Mouse (Mus musculus) leukemia stem cell, adult 10-12 weeks (primary cell): ENCODE data around the gene Asrgl1. TPM values are rescaled to one million over a fixed set of nuclear protein-coding genes. Genes with fewer than 3 reads are reported as not detected.

Experiments
- polyA plus RNA-seq: library from polyadenylated mRNA; stranded (reverse); fragments of >175 nt; gene quantifications from 2 replicates; pipeline ENCODE4 v1.2.3, GENCODE M21; 2012; ENCODE audit warnings: low replicate concordance

Asrgl1 gene
- polyA plus RNA-seq, result 25.5 and 77.5 TPM in 2 replicates

GRCm38 (mm10) chr19:9135512-9136331 is at the start of gene Asrgl1:
Gene Asrgl1 (minus strand): TSS chr19:9135636.

GRCm38 (mm10) chr19:9087821-9088220 is 47.6 kb downstream of the Asrgl1 start, which contains the start of gene Scgb1a1:
Gene Scgb1a1 (minus strand): TSS chr19:9087958.

Other genes starting within 250 kb of the Asrgl1 start
- gene 1810009A15Rik, start 246.8 kb downstream of the Asrgl1 start, polyA plus RNA-seq, result 12.1 and 24.9 TPM in 2 replicates
- gene Gm49416, start 246.7 kb downstream of the Asrgl1 start, polyA plus RNA-seq, result 0.92 and 16.1 TPM in 2 replicates
- gene Ints5, start 242.6 kb downstream of the Asrgl1 start, polyA plus RNA-seq, result 35.0 and 93.2 TPM in 2 replicates
- 35.8 and 36.8 TPM in 2 replicates for gene Ganab, start 237.6 kb downstream of the Asrgl1 start, polyA plus RNA-seq
- 110 and 144 TPM in 2 replicates for gene B3gat3, start 215.3 kb downstream of the Asrgl1 start, polyA plus RNA-seq
- 28.2 and 31.8 TPM in 2 replicates for gene Rom1, start 206.3 kb downstream of the Asrgl1 start, polyA plus RNA-seq
- gene Eml3, start 206.1 kb downstream of the Asrgl1 start, polyA plus RNA-seq, result 92.9 and 101 TPM in 2 replicates
- gene Mta2, start 193.8 kb downstream of the Asrgl1 start, polyA plus RNA-seq, result 33.6 and 60.7 TPM in 2 replicates
- 41.2 and 58.4 TPM in 2 replicates for gene Tut1, start 181.8 kb downstream of the Asrgl1 start, polyA plus RNA-seq
- gene Eef1g, start 168.6 kb downstream of the Asrgl1 start, polyA plus RNA-seq, result 34.0 and 130 TPM in 2 replicates
- gene Ahnak, start 146.4 kb downstream of the Asrgl1 start, polyA plus RNA-seq, result 6.4 and 8.8 TPM in 2 replicates
- gene Scgb1a1, start 47.7 kb downstream of the Asrgl1 start, polyA plus RNA-seq, result not detected in 2 replicates